In the genomic region with DNA sequence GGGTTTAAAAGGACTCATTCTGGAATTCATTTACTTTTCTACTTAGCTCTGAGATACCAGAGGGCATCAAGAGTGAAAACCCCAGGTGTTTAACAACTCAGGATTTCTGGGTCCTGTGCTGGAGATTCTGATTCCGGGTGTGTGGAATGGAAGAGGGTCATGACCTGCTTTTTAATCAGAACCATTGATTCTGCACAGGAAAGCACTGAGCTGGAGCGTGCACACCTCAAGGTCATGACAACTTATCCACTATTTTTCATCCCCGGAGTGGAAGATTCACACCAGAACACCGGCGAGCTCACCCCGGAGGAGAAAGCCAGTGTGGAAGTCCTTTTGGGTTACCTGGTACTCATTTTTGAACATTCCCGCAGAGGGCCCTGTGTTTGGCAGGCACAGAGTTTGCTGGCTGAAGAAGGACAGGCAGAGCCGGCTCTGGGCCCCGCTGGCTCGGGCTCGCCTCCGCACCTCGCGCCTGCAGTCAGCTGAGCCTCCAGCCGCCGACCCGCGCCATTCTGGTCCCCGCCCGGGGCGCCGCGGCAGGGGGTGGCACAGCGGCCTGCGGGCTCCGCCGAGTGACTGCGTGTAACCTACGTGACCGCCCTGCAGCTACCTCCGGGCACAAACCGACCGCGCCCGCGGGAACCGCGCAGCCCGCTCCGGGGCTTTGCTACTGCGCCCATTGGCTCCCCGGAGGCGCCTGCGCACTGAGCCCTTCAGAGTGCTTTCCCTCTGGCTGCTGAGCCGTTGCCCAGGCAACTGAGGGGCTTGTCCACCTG, we compare ENCODE assay signal across 8 mouse cellular contexts. TPM values are rescaled to one million over a fixed set of nuclear protein-coding genes. Genes with fewer than 3 reads are reported as not detected.
A peak's percentile ranks its signal among the peaks of the same experiment; 100 is the strongest.
DNase-seq lines count a peak whose midpoint lies in the region; ATAC-seq and TF ChIP-seq lines count a peak whose summit lies in the region.

A gene (minus strand): TSS at position 605 of the 776 bp plus-strand sequence.

- H3K4me2 ChIP-seq in midbrain, embryonic 13.5 days (replicated peaks), result peak within 1 kb of the TSS; percentile 72

- ATAC-seq in midbrain, embryonic 13.5 days, result peak; percentile 100
- no peak for ATAC-seq in monocyte, adult 5-6 weeks (replicated peaks; ENCODE audit: insufficient number of reproducible peaks, low FRiP score, low TSS enrichment, poor library complexity, severe bottlenecking)

- peak within 1 kb of the TSS; percentile 46 for H3K4me3 ChIP-seq in heart, adult 2 months
- peak within 1 kb of the TSS; percentile 65 for H3K4me3 ChIP-seq in midbrain, embryonic 13.5 days (replicated peaks)

- WGBS in heart, adult 2 months, result under 1% methylated on average over 45 of the region's 45 CpGs
- under 1% methylated on average over 45 of the region's 45 CpGs for WGBS in midbrain, embryonic 13.5 days

- no peak within 1 kb of the TSS for H3K27ac ChIP-seq in heart, adult 2 months
- 0 out of 2 replicates have a peak within 1 kb of the TSS, but pooled peaks have one; percentile 32 for H3K27ac ChIP-seq in midbrain, embryonic 13.5 days

- no peaks in the 10 kb centered on the region for H3K36me3 ChIP-seq in heart, adult 2 months (ENCODE audit: control insufficient read depth, insufficient read depth, low read length)
- no peaks in the 10 kb centered on the region for H3K36me3 ChIP-seq in midbrain, embryonic 13.5 days

- no peak for TF ChIP-seq CTCF in heart, adult 2 months (IDR thresholded peaks at IDR 0.05)

- peak; percentile 89 for DNase-seq in adrenal gland, postnatal 14 days
- DNase-seq in embryo, embryonic 9.5 days (ENCODE audit: extremely low spot score), result peak; percentile 83
- peak; percentile 69 to 74 for DNase-seq in heart, adult 2 months
- peak; percentile 58 for DNase-seq in kidney, adult 18-20 months
- peak; percentile 87 for DNase-seq in left cerebral cortex, postnatal 4 days
- DNase-seq in spleen, postnatal 36 days (ENCODE audit: low spot score in 2 of 2), result peak; percentile 8

- H3K4me1 ChIP-seq in heart, adult 2 months (ENCODE audit: control insufficient read depth, insufficient read depth, low read length), result no peaks in the 10 kb centered on the region
- H3K4me1 ChIP-seq in midbrain, embryonic 13.5 days (replicated peaks), result peaks cover 7% of the 10 kb centered on the region

- TF ChIP-seq POLR2A in heart, adult 2 months (IDR thresholded peaks at IDR 0.05; ENCODE audit: insufficient read depth, low read depth, low read length), result no peak

- no peak for TF ChIP-seq EP300 in heart, adult 2 months (IDR thresholded peaks at IDR 0.05; ENCODE audit: insufficient read depth, low read depth, low read length)

- H3K9ac ChIP-seq in heart, adult 2 months (ENCODE audit: low read depth, low read length), result peak within 1 kb of the TSS; percentile 61
- peak within 1 kb of the TSS; percentile 74 for H3K9ac ChIP-seq in midbrain, embryonic 13.5 days (replicated peaks)

- no peaks in the 10 kb centered on the region for H3K27me3 ChIP-seq in heart, adult 2 months (ENCODE audit: control insufficient read depth, insufficient read depth, low read length)
- H3K27me3 ChIP-seq in midbrain, embryonic 13.5 days, result no peaks in the 10 kb centered on the region; the same call in 1 of the 2 replicates

- H3K9me3 ChIP-seq in midbrain, embryonic 13.5 days, result no peaks in the 10 kb centered on the region

- no peaks in the 10 kb centered on the region for H3K79me2 ChIP-seq in heart, adult 2 months (replicated peaks; ENCODE audit: control insufficient read depth, insufficient read depth, low read length)

- intact Hi-C loops in heart, adult 2 months (cut with DNase I), result no loop called here
- intact Hi-C loops in left cerebral cortex, postnatal 4 days (cut with DNase I), result no loop called here

RNA-seq across cellular contexts. Expression of the gene that starts here (rescaled TPM):
- 1.7 and 2.7 TPM in 2 replicates for total RNA-seq in adrenal gland, postnatal 14 days (2021)
- 1 to 10 TPM; 1.6 to 2.3 TPM for total RNA-seq in heart, adult 2 months (2021)
- 0.47 and 2.7 TPM in 2 replicates for polyA plus RNA-seq in heart, adult 2 months (2012; rRNA removed)
- total RNA-seq in left cerebral cortex, postnatal 4 days (2021), result 10 to 100 TPM; 10.8 to 11.1 TPM
- polyA plus RNA-seq in midbrain, embryonic 13.5 days (2015; fragmentation: Nextera tagmentation; extraction: Ambion mirVana), result 4.6 and 5.7 TPM in 2 replicates
- total RNA-seq in monocyte, adult 5-6 weeks (2017), result not detected in 3 replicates

Comparison
In these comparisons a context has a peak if more than half of its experiments do, and no peak if none do; other contexts are left out.
1. DNase-seq: peak in every context shown above with its lines; median percentile 89 in adrenal gland, postnatal 14 days; 87 in left cerebral cortex, postnatal 4 days; 83 in embryo, embryonic 9.5 days; 72 in heart, adult 2 months; 58 in kidney, adult 18-20 months; 8 in spleen, postnatal 36 days.